Mouse (Mus musculus): Measurements from ENCODE around the gene Foxs1. TPM values are rescaled to one million over a fixed set of nuclear protein-coding genes. Genes with fewer than 3 reads are reported as not detected.

Gene Foxs1
- 0.34 and 0.60 TPM in 2 replicates for polyA plus RNA-seq (2016; fragmentation: Nextera tagmentation; extraction: Ambion mirVana)

DNA sequence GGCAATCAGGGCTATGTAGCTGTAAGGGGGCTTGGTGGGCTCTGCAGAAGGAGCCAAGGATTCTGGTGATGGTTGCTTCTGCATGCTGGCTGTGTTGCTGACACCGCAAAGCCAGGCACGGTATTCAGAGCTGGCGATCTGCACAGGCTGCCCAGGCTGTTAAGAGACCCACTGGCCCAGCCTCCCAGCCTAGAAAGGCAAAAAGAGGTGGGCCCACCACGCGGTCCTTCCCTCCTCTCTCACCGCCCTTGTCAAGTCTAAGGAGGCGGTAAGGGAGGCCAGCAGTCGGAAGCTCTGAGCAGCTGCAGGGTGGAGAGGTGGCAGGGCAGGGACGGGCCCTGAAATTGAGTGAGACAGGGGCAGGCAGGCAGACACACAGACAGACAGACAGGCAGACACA lies at the start of gene Foxs1:
TSS of gene Foxs1 (minus strand) at position 161 of the 400 bp plus-strand sequence.
- no peak within 1 kb of the TSS; the same call in 1 of the 2 replicates for H3K27ac ChIP-seq
- 50% methylated on average over 9 of the region's 9 CpGs for WGBS
- DNase-seq (ENCODE audit: extremely low spot score, low spot score), result no peak
- H3K27me3 ChIP-seq (ENCODE audit: poor library complexity, severe bottlenecking), result peaks cover 42% of the 10 kb centered on the region
- H3K4me3 ChIP-seq, result no peak within 1 kb of the TSS
- H3K4me1 ChIP-seq, result peaks cover 32% of the 10 kb centered on the region
- H3K9me3 ChIP-seq, result no peaks in the 10 kb centered on the region
- no peaks in the 10 kb centered on the region for H3K36me3 ChIP-seq (replicated peaks)

DNA sequence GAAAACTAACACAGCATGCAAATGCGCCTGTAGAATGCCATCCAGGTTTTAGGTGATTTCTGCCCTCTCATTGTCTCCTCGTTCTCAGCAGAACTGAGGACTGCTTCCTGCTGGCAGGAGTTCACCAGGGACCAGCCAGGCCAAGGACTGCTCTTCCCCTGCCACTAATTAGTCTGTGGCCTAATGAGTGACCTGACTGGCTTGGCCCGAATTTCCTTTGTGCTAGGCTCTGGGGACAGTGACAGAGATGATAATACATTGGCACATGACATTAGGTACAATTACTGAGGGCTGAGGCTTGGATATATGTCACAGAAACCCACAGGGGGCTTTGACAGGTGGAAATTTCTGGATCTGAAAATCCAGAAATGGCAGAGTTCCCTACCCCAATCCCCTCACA lies 44.0 kb upstream of the Foxs1 start:
- H3K4me3 ChIP-seq, result no peak overlapping the region
- DNase-seq (ENCODE audit: extremely low spot score, low spot score), result no peak
- H3K4me1 ChIP-seq, result no peaks in the 10 kb centered on the region
- no peak overlapping the region for H3K27ac ChIP-seq
- no peaks in the 10 kb centered on the region; the same call in 1 of the 2 replicates for H3K27me3 ChIP-seq (ENCODE audit: poor library complexity, severe bottlenecking)
- H3K9me3 ChIP-seq, result peaks cover 2% of the 10 kb centered on the region; the same call in 1 of the 2 replicates
- H3K36me3 ChIP-seq (replicated peaks), result no peaks in the 10 kb centered on the region
- 55% methylated on average over 3 of the region's 3 CpGs for WGBS

GRCm38 (mm10) chr2:152965555-152965954 lies 32.5 kb upstream of the Foxs1 start:
- DNase-seq (ENCODE audit: extremely low spot score, low spot score), result no peak
- Histone ChIP-seq H3K27me3 (ENCODE audit: poor library complexity, severe bottlenecking) (0 out of 2 replicates have a peak, but pooled peaks cover 3% of the 10 kb centered on the region), H3K4me3 (no peak overlapping the region), H3K27ac (no peak overlapping the region), H3K36me3 (replicated peaks) (no peaks in the 10 kb centered on the region), H3K4me1 (peaks cover 9% of the 10 kb centered on the region), H3K9me3 (no peaks in the 10 kb centered on the region)
- WGBS, result 75% methylated on average over 4 of the region's 4 CpGs

GRCm38 (mm10) chr2:152962091-152962793 lies 29.2 kb upstream of the Foxs1 start, which contains the start of gene Ttll9:
Gene Ttll9 (plus strand): TSS chr2:152962485.
- Histone ChIP-seq H3K9me3 (no peaks in the 10 kb centered on the region), H3K27me3 (ENCODE audit: poor library complexity, severe bottlenecking) (0 out of 2 replicates have a peak, but pooled peaks cover 11% of the 10 kb centered on the region), H3K4me3 (peak within 1 kb of the TSS; percentile 54), H3K36me3 (replicated peaks) (no peaks in the 10 kb centered on the region), H3K27ac (peak within 1 kb of the TSS; percentile 75), H3K4me1 (peaks cover 9% of the 10 kb centered on the region)
- peak; percentile 84 for DNase-seq (ENCODE audit: extremely low spot score, low spot score)
- 1% methylated on average over 34 of the region's 34 CpGs for WGBS

- no peak for DNase-seq (ENCODE audit: extremely low spot score, low spot score)
- Histone ChIP-seq H3K36me3 (replicated peaks) (no peaks in the 10 kb centered on the region), H3K27me3 (ENCODE audit: poor library complexity, severe bottlenecking) (peaks cover 38% of the 10 kb centered on the region), H3K27ac (no peak overlapping the region), H3K4me3 (no peak overlapping the region), H3K4me1 (peaks cover 15% of the 10 kb centered on the region), H3K9me3 (no peaks in the 10 kb centered on the region)
- WGBS, result 84% methylated on average over 3 of the region's 3 CpGs
Observed at GRCm38 (mm10) chr2:152958116-152958515, 25.1 kb upstream of the Foxs1 start.

DNA sequence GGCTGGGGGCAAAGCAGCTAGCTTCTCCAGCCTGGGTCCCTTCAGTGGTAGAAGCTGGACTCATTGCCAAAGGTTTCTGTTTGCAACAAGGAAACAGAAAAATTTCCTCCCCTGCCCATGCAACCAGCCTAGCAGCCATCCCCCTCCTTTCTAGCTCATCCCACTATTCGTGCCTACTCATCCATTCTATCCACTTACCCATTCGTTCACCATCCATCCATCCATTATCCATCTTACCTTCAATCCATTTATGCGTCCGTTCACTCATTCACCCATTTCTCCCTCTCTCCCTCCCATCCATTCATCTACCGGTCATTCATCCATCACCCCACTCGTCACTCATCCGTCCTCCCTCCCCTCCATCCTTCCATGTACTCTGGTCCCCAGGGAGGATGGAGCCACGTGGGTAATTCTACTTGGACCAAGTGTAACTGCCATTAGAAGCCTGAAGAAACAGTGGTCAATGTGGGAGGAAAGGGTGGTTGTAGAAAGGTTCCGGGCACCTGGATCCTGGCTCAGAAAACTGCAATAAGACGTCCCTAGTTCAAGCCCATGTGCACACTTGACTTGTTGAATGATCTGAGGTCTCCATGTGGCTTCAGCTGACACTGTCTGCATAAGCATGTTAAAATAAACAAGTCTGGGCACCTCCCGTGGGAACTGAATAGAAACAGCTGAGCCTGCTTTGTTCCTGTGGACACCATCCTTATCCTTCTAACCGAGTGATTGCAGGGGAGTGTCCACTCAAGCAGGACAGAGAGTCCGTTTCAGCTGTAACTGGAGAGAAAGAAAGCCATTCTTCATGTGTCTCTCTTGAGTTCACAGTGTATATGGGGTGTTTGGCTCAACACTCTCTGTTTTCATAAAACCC lies 19.1 kb upstream of the Foxs1 start:
- Histone ChIP-seq H3K4me1 (peaks cover 28% of the 10 kb centered on the region), H3K9me3 (no peaks in the 10 kb centered on the region), H3K36me3 (replicated peaks) (no peaks in the 10 kb centered on the region), H3K4me3 (peak overlapping the region; percentile 80), H3K27ac (peak overlapping the region; percentile 87), H3K27me3 (ENCODE audit: poor library complexity, severe bottlenecking) (peaks cover 88% of the 10 kb centered on the region)
- DNase-seq (ENCODE audit: extremely low spot score, low spot score), result no peak
- WGBS, result 21% methylated on average over 13 of the region's 13 CpGs

GRCm38 (mm10) chr2:152951065-152951849 lies 18.2 kb upstream of the Foxs1 start, which contains the start of gene Dusp15:
Gene Dusp15 (minus strand): TSS chr2:152951698.
- no peaks in the 10 kb centered on the region for H3K9me3 ChIP-seq
- no peaks in the 10 kb centered on the region for H3K36me3 ChIP-seq (replicated peaks)
- H3K27ac ChIP-seq, result peak within 1 kb of the TSS; percentile 87
- peaks cover 28% of the 10 kb centered on the region for H3K4me1 ChIP-seq
- WGBS, result 2% methylated on average over 49 of the region's 54 CpGs
- DNase-seq (ENCODE audit: extremely low spot score, low spot score), result peak; percentile 44
- H3K27me3 ChIP-seq (ENCODE audit: poor library complexity, severe bottlenecking), result peaks cover 91% of the 10 kb centered on the region
- H3K4me3 ChIP-seq, result peak within 1 kb of the TSS; percentile 80

DNA sequence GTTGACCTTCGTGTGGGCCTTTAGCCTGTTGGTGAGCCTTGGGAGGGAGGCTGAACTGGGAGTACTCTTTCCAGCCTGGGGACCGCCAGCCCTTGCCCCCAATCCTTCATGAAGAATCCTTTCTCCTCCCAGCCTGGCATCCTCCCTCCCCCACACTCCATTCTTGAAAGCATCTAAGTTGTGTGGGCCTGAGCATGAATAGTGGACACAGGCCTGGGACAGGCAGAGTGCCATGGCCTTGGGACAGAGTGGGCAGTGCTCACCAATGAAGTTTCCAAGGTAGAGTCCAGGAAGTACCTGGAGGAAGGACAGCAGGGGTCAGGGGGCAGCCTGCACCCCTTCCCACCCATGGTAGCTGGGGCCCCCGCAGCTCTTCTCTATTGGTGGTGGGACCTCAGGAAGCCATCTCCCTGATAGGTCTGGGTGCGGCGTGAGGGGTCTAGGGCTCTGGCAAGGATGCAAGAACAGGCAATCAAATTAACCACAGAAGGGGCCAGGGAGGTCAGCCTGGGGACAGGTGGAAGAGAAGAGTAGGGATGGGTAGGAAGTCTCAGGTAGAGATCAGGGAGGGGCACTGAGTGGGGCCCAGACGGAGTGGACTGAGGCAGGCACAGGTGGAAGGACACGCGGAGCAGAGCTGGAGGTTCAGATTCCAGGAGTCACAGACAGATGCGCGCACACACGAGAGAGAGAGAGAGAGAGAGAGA lies 17.5 kb upstream of the Foxs1 start:
- Histone ChIP-seq H3K9me3 (no peaks in the 10 kb centered on the region), H3K4me3 (peak overlapping the region; percentile 80), H3K36me3 (replicated peaks) (no peaks in the 10 kb centered on the region), H3K27me3 (ENCODE audit: poor library complexity, severe bottlenecking) (peaks cover 93% of the 10 kb centered on the region), H3K27ac (no peak overlapping the region), H3K4me1 (peaks cover 28% of the 10 kb centered on the region)
- 40% methylated on average over 11 of the region's 11 CpGs for WGBS
- DNase-seq (ENCODE audit: extremely low spot score, low spot score), result no peak

GRCm38 (mm10) chr2:152948438-152949020 lies 15.5 kb upstream of the Foxs1 start:
- peaks cover 98% of the 10 kb centered on the region for H3K27me3 ChIP-seq (ENCODE audit: poor library complexity, severe bottlenecking)
- 85% methylated on average over 5 of the region's 5 CpGs for WGBS

GRCm38 (mm10) chr2:152947098-152947497 lies 14.1 kb upstream of the Foxs1 start:
- no peak overlapping the region for H3K4me3 ChIP-seq
- 76% methylated on average over 7 of the region's 7 CpGs for WGBS
- no peaks in the 10 kb centered on the region for H3K36me3 ChIP-seq (replicated peaks)
- no peak overlapping the region for H3K27ac ChIP-seq
- DNase-seq (ENCODE audit: extremely low spot score, low spot score), result no peak
- no peaks in the 10 kb centered on the region for H3K9me3 ChIP-seq
- peaks cover 34% of the 10 kb centered on the region for H3K4me1 ChIP-seq
- H3K27me3 ChIP-seq (ENCODE audit: poor library complexity, severe bottlenecking), result peaks cover 100% of the 10 kb centered on the region

More at GRCm38 (mm10) chr2:152948438-152949020, 15.5 kb upstream of the Foxs1 start:
- H3K36me3 ChIP-seq (replicated peaks), result no peaks in the 10 kb centered on the region
- H3K4me3 ChIP-seq, result no peak overlapping the region
- H3K9me3 ChIP-seq, result no peaks in the 10 kb centered on the region
- peaks cover 23% of the 10 kb centered on the region for H3K4me1 ChIP-seq
- DNase-seq (ENCODE audit: extremely low spot score, low spot score), result no peak
- H3K27ac ChIP-seq, result no peak overlapping the region

DNA sequence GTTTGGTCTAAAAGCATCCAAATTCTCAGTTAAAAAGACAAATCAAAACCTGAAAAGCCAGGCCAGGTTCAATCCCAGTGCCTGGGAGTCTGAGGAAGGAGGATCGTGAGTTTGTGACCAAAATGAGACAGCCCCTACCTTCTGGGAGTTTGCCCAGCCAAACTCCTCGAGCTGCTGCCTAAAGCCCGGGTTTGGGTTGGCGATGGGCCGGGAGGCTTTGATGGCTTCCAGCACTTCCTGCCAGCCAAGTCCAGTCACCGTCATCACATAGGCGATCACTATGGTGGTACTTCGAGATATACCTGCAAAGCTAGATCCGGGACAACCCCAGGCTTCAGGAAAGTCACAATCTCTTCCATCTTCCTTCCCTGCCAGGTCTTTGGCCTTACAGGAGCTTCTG lies 11.0 kb upstream of the Foxs1 start:
- H3K4me3 ChIP-seq, result no peak overlapping the region
- H3K27me3 ChIP-seq (ENCODE audit: poor library complexity, severe bottlenecking), result peaks cover 100% of the 10 kb centered on the region
- 62% methylated on average over 9 of the region's 9 CpGs for WGBS
- no peaks in the 10 kb centered on the region for H3K36me3 ChIP-seq (replicated peaks)
- no peaks in the 10 kb centered on the region for H3K9me3 ChIP-seq
- H3K4me1 ChIP-seq, result peaks cover 17% of the 10 kb centered on the region
- no peak for DNase-seq (ENCODE audit: extremely low spot score, low spot score)
- no peak overlapping the region for H3K27ac ChIP-seq
